Mouse (Mus musculus): ENCODE data around the gene Usp28. TPM values are rescaled to one million over a fixed set of nuclear protein-coding genes. Genes with fewer than 3 reads are reported as not detected.

Usp28 gene
- polyA plus RNA-seq (2014; fragmentation: Illumina TruSeq; extraction: RNeasy Lipid Tissue Mini Kit (QIAGEN cat#74804); ENCODE audit: insufficient read depth, low read depth, low replicate concordance) = 5.0 TPM

GRCm38 (mm10) chr9:48984845-48985707 is at the start of gene Usp28:
Gene Usp28, plus strand, starts transcription at chr9:48985375.

GRCm38 (mm10) chr9:48964587-48965040 is 20.6 kb upstream of the Usp28 start, which contains the start of gene Htr3b:
Gene Htr3b, minus strand, starts transcription at chr9:48964990.

GRCm38 (mm10) chr9:49055333-49056205 is 70.4 kb downstream of the Usp28 start, which contains the start of gene Zw10:
Gene Zw10, plus strand, starts transcription at chr9:49055613.

GRCm38 (mm10) chr9:49081107-49081506 is 95.9 kb downstream of the Usp28 start, which contains the start of gene Tmprss5:
Gene Tmprss5, plus strand, starts transcription at chr9:49081260.

Other genes with a start within 250 kb of the Usp28 start
- 9.2 TPM for gene Zbtb16, start 149.2 kb upstream of the Usp28 start, polyA plus RNA-seq (2014; fragmentation: Illumina TruSeq; extraction: RNeasy Lipid Tissue Mini Kit (QIAGEN cat#74804); ENCODE audit: insufficient read depth, low read depth, low replicate concordance)
- 0.11 TPM for gene Htr3a, start 74.3 kb upstream of the Usp28 start, polyA plus RNA-seq (2014; fragmentation: Illumina TruSeq; extraction: RNeasy Lipid Tissue Mini Kit (QIAGEN cat#74804); ENCODE audit: insufficient read depth, low read depth, low replicate concordance)
- gene Htr3b, start 20.4 kb upstream of the Usp28 start, polyA plus RNA-seq (2014; fragmentation: Illumina TruSeq; extraction: RNeasy Lipid Tissue Mini Kit (QIAGEN cat#74804); ENCODE audit: insufficient read depth, low read depth, low replicate concordance) = not detected
- gene Zw10, start 70.2 kb downstream of the Usp28 start, polyA plus RNA-seq (2014; fragmentation: Illumina TruSeq; extraction: RNeasy Lipid Tissue Mini Kit (QIAGEN cat#74804); ENCODE audit: insufficient read depth, low read depth, low replicate concordance) = 16.4 TPM
- gene Tmprss5, start 95.9 kb downstream of the Usp28 start, polyA plus RNA-seq (2014; fragmentation: Illumina TruSeq; extraction: RNeasy Lipid Tissue Mini Kit (QIAGEN cat#74804); ENCODE audit: insufficient read depth, low read depth, low replicate concordance) = 0.51 TPM

Measured in lung, adult 10 weeks (tissue).